15 mouse cellular contexts compared by ENCODE assay signal in the genomic region with DNA sequence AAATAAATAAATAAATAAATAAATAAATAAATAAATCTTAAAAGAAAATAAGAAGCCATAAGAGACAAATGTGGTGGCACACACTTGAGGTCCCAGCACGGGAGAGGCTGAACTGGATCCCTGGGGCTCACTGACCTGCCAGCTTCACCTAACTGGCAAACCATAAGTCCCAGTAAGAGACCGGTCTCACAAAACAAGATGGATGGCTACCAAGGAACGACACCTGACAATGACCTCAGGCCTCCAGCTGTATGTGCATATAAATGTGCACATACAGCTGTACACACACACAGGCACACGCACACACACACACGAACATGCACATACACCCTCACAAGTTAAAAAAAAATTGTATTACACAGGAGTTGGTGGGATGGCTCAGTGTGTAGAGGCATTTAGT.
"Had no signal": no experiment of that assay in that cellular context is flagged by ENCODE, and none has a peak within 500 bp of the region (broad histone marks: within the 10 kb centered on the region; RNA-seq: fewer than 3 reads in every experiment).

No protein-coding gene starts in this region.

- DNase-seq: retina, postnatal 1 day; right cerebral cortex, adult 18-20 months; right cerebral cortex, postnatal 14 days; right cerebral cortex, postnatal 25 days; right cerebral cortex, postnatal 4 days; spleen, adult 18-20 months; thymus, adult 18-20 months; thymus, adult 2 months; thymus, postnatal 14 days; thymus, postnatal 25 days; thymus, postnatal 36 days; thymus, postnatal 4 days had no signal

- H3K27ac ChIP-seq: neural tube, embryonic 13.5 days; neural tube, embryonic 15.5 days; stomach, embryonic 15.5 days had no signal

- H3K4me3 ChIP-seq: neural tube, embryonic 13.5 days; neural tube, embryonic 15.5 days; stomach, embryonic 15.5 days had no signal
